Mouse (Mus musculus) ES-Bruce4 (cell line): Measurements from ENCODE around the gene Wdtc1. TPM values are rescaled to one million over a fixed set of nuclear protein-coding genes. Genes with fewer than 3 reads are reported as not detected.

Experiments
- H3K27ac ChIP-seq: 2 replicates; pipeline ENCODE4 v1.5.1; 2012; ENCODE audit warnings: low read length, inconsistent platforms; ENCODE audit not compliant: insufficient read depth
- H3K27me3 ChIP-seq: 2 replicates; pipeline ENCODE4 v1.6.1; 2012; ENCODE audit warnings: mild to moderate bottlenecking, low read length, inconsistent platforms; ENCODE audit not compliant: control insufficient read depth, poor library complexity, insufficient read depth, severe bottlenecking
- H3K36me3 ChIP-seq: 2 replicates; pipeline ENCODE4 v1.6.1; 2012; ENCODE audit warnings: inconsistent platforms, mild to moderate bottlenecking, low read length, moderate library complexity; ENCODE audit not compliant: control insufficient read depth, poor library complexity, insufficient read depth, severe bottlenecking
- H3K4me1 ChIP-seq: one replicate; pipeline ENCODE4 v1.8.1; 2011; ENCODE audit warnings: low read length; ENCODE audit not compliant: control insufficient read depth, insufficient read depth
- H3K4me3 ChIP-seq: 2 replicates; pipeline ENCODE4 v1.5.1; 2011; ENCODE audit warnings: low read depth, mild to moderate bottlenecking, low read length
- H3K9ac ChIP-seq: 2 replicates; pipeline ENCODE4 v1.6.1; 2012; ENCODE audit warnings: low read depth, mild to moderate bottlenecking, inconsistent platforms; ENCODE audit not compliant: poor library complexity, severe bottlenecking
- H3K9me3 ChIP-seq: replicated peaks from 2 replicates; pipeline ENCODE4 v1.6.1; 2012; ENCODE audit warnings: mild to moderate bottlenecking, low read length, inconsistent platforms; ENCODE audit not compliant: control insufficient read depth, poor library complexity, insufficient read depth, severe bottlenecking
- CTCF ChIP-seq: IDR thresholded peaks from one replicate; pipeline ENCODE4 v1.8.1; 2011; ENCODE audit warnings: low read depth, low read length
- EP300 ChIP-seq: IDR thresholded peaks from 2 replicates; pipeline ENCODE4 v1.6.1; 2011; ENCODE audit warnings: low read depth, low read length; ENCODE audit not compliant: insufficient read depth
- POLR2A ChIP-seq: IDR thresholded peaks from one replicate; pipeline ENCODE4 v1.8.1; 2011; ENCODE audit warnings: low read length; ENCODE audit not compliant: insufficient read depth
- polyA plus RNA-seq: library from polyadenylated mRNA; stranded (reverse); fragments of >200 nt; gene quantifications from 2 replicates; pipeline ENCODE4 v1.2.4, GENCODE M21; 2011; ENCODE audit warnings: low read depth; ENCODE audit not compliant: missing spikeins, insufficient read depth, insufficient read length

Gene Wdtc1
- polyA plus RNA-seq, 1 experiment, result 69.2 TPM

GRCm38 (mm10) chr4:133278482-133278881, 74.8 kb downstream of the Wdtc1 start:
- Histone ChIP-seq H3K27me3 (no peaks in the 10 kb centered on the region), H3K4me3 (no peak overlapping the region; the same call in 1 of the 2 replicates), H3K36me3 (no peaks in the 10 kb centered on the region), H3K4me1 (no peaks in the 10 kb centered on the region), H3K27ac (peak overlapping the region; percentile 84), H3K9me3 (no peaks in the 10 kb centered on the region), H3K9ac (peak overlapping the region; percentile 81)
- TF ChIP-seq CTCF, result no peak
- TF ChIP-seq POLR2A, result no peak

GRCm38 (mm10) chr4:133278067-133278466, 75.2 kb downstream of the Wdtc1 start:
- no peaks in the 10 kb centered on the region for H3K36me3 ChIP-seq
- no peaks in the 10 kb centered on the region for H3K4me1 ChIP-seq
- H3K27me3 ChIP-seq, result no peaks in the 10 kb centered on the region
- H3K4me3 ChIP-seq, result peak overlapping the region; percentile 89
- H3K27ac ChIP-seq, result peak overlapping the region; percentile 84
- no peaks in the 10 kb centered on the region for H3K9me3 ChIP-seq
- no peak for TF ChIP-seq EP300
- no peak for TF ChIP-seq CTCF
- TF ChIP-seq POLR2A, result no peak
- H3K9ac ChIP-seq, result peak overlapping the region; percentile 81

GRCm38 (mm10) chr4:133277104-133278026, 75.9 kb downstream of the Wdtc1 start, which contains the start of gene Tmem222:
Tmem222 (minus strand) TSS chr4:133277792.
- no peaks in the 10 kb centered on the region for H3K4me1 ChIP-seq
- peak within 1 kb of the TSS; percentile 84 for H3K27ac ChIP-seq
- peak; percentile 74 for TF ChIP-seq EP300
- no peak for TF ChIP-seq CTCF
- peak; percentile 8 for TF ChIP-seq POLR2A
- H3K4me3 ChIP-seq, result peak within 1 kb of the TSS; percentile 89
- H3K9me3 ChIP-seq, result no peaks in the 10 kb centered on the region
- peak within 1 kb of the TSS; percentile 81 for H3K9ac ChIP-seq
- H3K36me3 ChIP-seq, result no peaks in the 10 kb centered on the region
- no peaks in the 10 kb centered on the region for H3K27me3 ChIP-seq

- Histone ChIP-seq H3K4me3 (no peak overlapping the region), H3K4me1 (no peaks in the 10 kb centered on the region), H3K9ac (no peak overlapping the region), H3K36me3 (peaks cover 28% of the 10 kb centered on the region), H3K27ac (no peak overlapping the region), H3K9me3 (no peaks in the 10 kb centered on the region), H3K27me3 (no peaks in the 10 kb centered on the region)
- TF ChIP-seq POLR2A (no peak), EP300 (no peak), CTCF (no peak)
Measured at GRCm38 (mm10) chr4:133270929-133271328, 82.4 kb downstream of the Wdtc1 start.

- TF ChIP-seq CTCF (no peak), POLR2A (no peak), EP300 (no peak)
- H3K36me3 ChIP-seq, result peaks cover 28% of the 10 kb centered on the region
- no peaks in the 10 kb centered on the region for H3K4me1 ChIP-seq
- H3K27me3 ChIP-seq, result no peaks in the 10 kb centered on the region
- H3K9me3 ChIP-seq, result no peaks in the 10 kb centered on the region
- no peak overlapping the region for H3K27ac ChIP-seq
- H3K9ac ChIP-seq, result no peak overlapping the region
- H3K4me3 ChIP-seq, result no peak overlapping the region
Measured at GRCm38 (mm10) chr4:133269596-133269995, 83.7 kb downstream of the Wdtc1 start.

- no peak for TF ChIP-seq CTCF
- TF ChIP-seq POLR2A, result no peak
- TF ChIP-seq EP300, result no peak
- Histone ChIP-seq H3K36me3 (peaks cover 28% of the 10 kb centered on the region), H3K9me3 (no peaks in the 10 kb centered on the region), H3K9ac (no peak overlapping the region), H3K27me3 (no peaks in the 10 kb centered on the region), H3K4me3 (no peak overlapping the region), H3K27ac (no peak overlapping the region), H3K4me1 (no peaks in the 10 kb centered on the region)
Measured at GRCm38 (mm10) chr4:133268931-133269330, 84.3 kb downstream of the Wdtc1 start.
